Mouse (Mus musculus): ENCODE data around the gene Dus1l. TPM values are rescaled to one million over a fixed set of nuclear protein-coding genes. Genes with fewer than 3 reads are reported as not detected.

Gene Dus1l
- polyA plus RNA-seq, 1 experiment from 2014 or later = 55.7 TPM

Other genes starting within 250 kb of the Dus1l start
- gene Mcrip1, start 246.7 kb downstream of the Dus1l start, polyA plus RNA-seq (2015; fragmentation: Nextera tagmentation; extraction: Ambion mirVana) = 240 and 242 TPM in 2 replicates
- not detected in 2 replicates for gene Ppp1r27, start 245.3 kb downstream of the Dus1l start, polyA plus RNA-seq (2015; fragmentation: Nextera tagmentation; extraction: Ambion mirVana)
- 279 and 297 TPM in 2 replicates for gene P4hb, start 223.2 kb downstream of the Dus1l start, polyA plus RNA-seq (2015; fragmentation: Nextera tagmentation; extraction: Ambion mirVana)
- 452 and 461 TPM in 2 replicates for gene Arhgdia, start 214.8 kb downstream of the Dus1l start, polyA plus RNA-seq (2015; fragmentation: Nextera tagmentation; extraction: Ambion mirVana)
- 303 and 358 TPM in 2 replicates for gene Alyref, start 198.0 kb downstream of the Dus1l start, polyA plus RNA-seq (2015; fragmentation: Nextera tagmentation; extraction: Ambion mirVana)
- gene Anapc11, start 198.0 kb downstream of the Dus1l start, polyA plus RNA-seq (2015; fragmentation: Nextera tagmentation; extraction: Ambion mirVana) = 180 and 183 TPM in 2 replicates
- 0.54 and 0.95 TPM in 2 replicates for gene Npb, start 187.9 kb downstream of the Dus1l start, polyA plus RNA-seq (2015; fragmentation: Nextera tagmentation; extraction: Ambion mirVana)
- 167 TPM in 2 replicates for gene Pcyt2, start 178.5 kb downstream of the Dus1l start, polyA plus RNA-seq (2015; fragmentation: Nextera tagmentation; extraction: Ambion mirVana)
- gene Sirt7, start 171.2 kb downstream of the Dus1l start, polyA plus RNA-seq (2015; fragmentation: Nextera tagmentation; extraction: Ambion mirVana) = 42.7 and 51.3 TPM in 2 replicates
- gene Mafg, start 162.8 kb downstream of the Dus1l start, polyA plus RNA-seq (2015; fragmentation: Nextera tagmentation; extraction: Ambion mirVana) = 24.4 and 31.2 TPM in 2 replicates
- 23.2 and 25.0 TPM in 2 replicates for gene Pycr1, start 152.6 kb downstream of the Dus1l start, polyA plus RNA-seq (2015; fragmentation: Nextera tagmentation; extraction: Ambion mirVana)
- gene Myadml2, start 148.2 kb downstream of the Dus1l start, polyA plus RNA-seq (2015; fragmentation: Nextera tagmentation; extraction: Ambion mirVana) = 0.78 and 0.84 TPM in 2 replicates
- gene Notum, start 135.2 kb downstream of the Dus1l start, polyA plus RNA-seq (2015; fragmentation: Nextera tagmentation; extraction: Ambion mirVana) = 0.46 and 0.65 TPM in 2 replicates
- 149 and 154 TPM in 2 replicates for gene Aspscr1, start 123.4 kb downstream of the Dus1l start, polyA plus RNA-seq (2015; fragmentation: Nextera tagmentation; extraction: Ambion mirVana)
- 99.9 and 112 TPM in 2 replicates for gene Cenpx, start 82.7 kb downstream of the Dus1l start, polyA plus RNA-seq (2015; fragmentation: Nextera tagmentation; extraction: Ambion mirVana)
- 60.6 and 71.8 TPM in 2 replicates for gene Lrrc45, start 82.5 kb downstream of the Dus1l start, polyA plus RNA-seq (2015; fragmentation: Nextera tagmentation; extraction: Ambion mirVana)
- gene Rac3, start 74.9 kb downstream of the Dus1l start, polyA plus RNA-seq (2015; fragmentation: Nextera tagmentation; extraction: Ambion mirVana) = 206 and 218 TPM in 2 replicates
- gene Dcxr, start 69.1 kb downstream of the Dus1l start, polyA plus RNA-seq (2015; fragmentation: Nextera tagmentation; extraction: Ambion mirVana) = 6.5 and 7.3 TPM in 2 replicates
- 0.32 and 0.38 TPM in 2 replicates for gene Cbr2, start 64.3 kb downstream of the Dus1l start, polyA plus RNA-seq (2015; fragmentation: Nextera tagmentation; extraction: Ambion mirVana)
- gene Hmga1b, start 33.6 kb downstream of the Dus1l start, polyA plus RNA-seq (2015; fragmentation: Nextera tagmentation; extraction: Ambion mirVana) = 2.7 and 3.1 TPM in 2 replicates
- gene Rfng, start 12.2 kb downstream of the Dus1l start, polyA plus RNA-seq (2015; fragmentation: Nextera tagmentation; extraction: Ambion mirVana) = 84.6 TPM in 2 replicates
- 268 and 273 TPM in 2 replicates for gene Gps1, start 12.1 kb downstream of the Dus1l start, polyA plus RNA-seq (2015; fragmentation: Nextera tagmentation; extraction: Ambion mirVana)
- 83.6 and 89.2 TPM in 2 replicates for gene Fasn, start 28.1 kb upstream of the Dus1l start, polyA plus RNA-seq (2015; fragmentation: Nextera tagmentation; extraction: Ambion mirVana)
- 5.2 and 6.1 TPM in 2 replicates for gene Ccdc57, start 136.5 kb upstream of the Dus1l start, polyA plus RNA-seq (2015; fragmentation: Nextera tagmentation; extraction: Ambion mirVana)
- 10.1 and 14.0 TPM in 2 replicates for gene Slc16a3, start 152.1 kb upstream of the Dus1l start, polyA plus RNA-seq (2015; fragmentation: Nextera tagmentation; extraction: Ambion mirVana)
- 152 and 161 TPM in 2 replicates for gene Csnk1d, start 194.9 kb upstream of the Dus1l start, polyA plus RNA-seq (2015; fragmentation: Nextera tagmentation; extraction: Ambion mirVana)
- gene Cd7, start 243.0 kb upstream of the Dus1l start, polyA plus RNA-seq (2015; fragmentation: Nextera tagmentation; extraction: Ambion mirVana) = 0.50 TPM in 1 of 2 replicates, not detected in the other

Data from midbrain, embryonic 13.5 days (tissue).